Mouse (Mus musculus) testis, adult 2 months (tissue): ENCODE results near the gene Zfp64.

ENCODE experiments used
- CTCF ChIP-seq: fragments of 200-500 bp; IDR thresholded peaks from 2 replicates; pipeline ENCODE4 v1.5.1; 2012; ENCODE audit warnings: low read depth, mild to moderate bottlenecking, inconsistent platforms, low read length, moderate library complexity; ENCODE audit not compliant: control insufficient read depth, insufficient read depth, insufficient replicate concordance
- POLR2A ChIP-seq: fragments of 200-500 bp; IDR thresholded peaks from 2 replicates; pipeline ENCODE4 v1.6.1; 2012; ENCODE audit warnings: low read depth, mild to moderate bottlenecking, inconsistent platforms, low read length, moderate library complexity; ENCODE audit not compliant: control insufficient read depth

DNA sequence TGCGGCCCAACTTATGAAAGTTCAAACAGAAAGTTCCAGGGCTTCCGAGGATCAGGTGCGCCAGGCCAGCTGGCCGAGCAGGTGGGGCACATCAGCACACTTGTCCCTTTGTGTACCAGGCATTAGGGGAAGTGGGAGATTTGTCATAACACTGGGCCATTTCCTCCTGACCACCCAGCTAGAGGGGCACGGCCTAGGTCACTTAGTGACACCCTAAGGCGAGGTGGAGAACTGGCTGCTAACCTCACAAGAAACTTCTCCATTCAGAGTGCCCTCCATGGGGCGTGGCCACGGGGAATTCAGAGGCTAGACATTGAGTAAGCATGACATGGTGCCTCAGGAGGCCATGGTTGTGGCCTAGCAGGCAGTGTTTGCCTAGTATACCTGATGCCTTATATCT is 70.7 kb downstream of the Zfp64 start:
- TF ChIP-seq CTCF = no peak
- TF ChIP-seq POLR2A = no peak
